Mouse (Mus musculus): ENCODE measurements at regions not wholly inside any gene's neighbourhood (a gene's known extent, or its start where the extent isn't known, plus 50 kb on each side); places are given as distances from the start of the nearest gene placed in this dataset.
"Not testable (repeated sequence)": the region's sequence is repeated elsewhere in the genome, so short reads cannot be mapped to it uniquely, and the experiment has no call there.

DNA sequence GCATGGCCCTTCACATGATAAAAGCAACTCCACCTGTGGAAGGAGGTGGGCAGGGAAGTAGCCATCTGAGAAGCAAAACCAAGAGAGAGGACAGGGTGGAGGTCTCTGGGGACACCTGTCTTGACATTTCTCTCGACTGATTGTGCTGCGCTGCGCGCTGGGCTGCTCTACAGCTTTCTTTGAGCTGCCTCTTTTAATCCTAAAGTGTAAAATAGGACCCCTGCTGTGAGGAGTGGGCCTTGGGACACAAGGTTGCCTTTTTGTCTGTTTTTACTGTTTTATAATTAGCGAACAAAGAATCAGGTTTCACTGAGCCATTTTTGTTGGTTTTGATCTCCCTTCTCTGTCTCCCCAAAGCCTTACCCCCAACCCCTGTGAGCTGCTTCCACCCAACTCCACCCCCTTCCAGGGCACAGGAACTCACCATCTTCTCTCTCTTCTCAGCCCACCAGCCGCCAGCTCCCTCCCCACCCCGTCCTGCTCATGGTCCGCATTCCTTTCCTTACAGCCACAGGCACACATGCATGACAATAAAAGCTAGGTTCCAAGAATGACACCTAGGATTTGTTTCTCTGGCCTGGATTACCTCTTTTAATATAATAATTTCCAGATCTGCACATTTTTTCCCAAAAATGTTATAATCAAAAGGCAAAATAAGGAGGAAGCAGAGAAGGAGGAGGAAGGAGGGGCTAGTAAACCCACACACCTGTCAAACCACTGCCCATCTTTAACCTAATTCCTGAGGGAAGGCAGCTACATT lies 57.3 kb downstream of the Cbln4 start:
- DNase-seq, result no peak

DNA sequence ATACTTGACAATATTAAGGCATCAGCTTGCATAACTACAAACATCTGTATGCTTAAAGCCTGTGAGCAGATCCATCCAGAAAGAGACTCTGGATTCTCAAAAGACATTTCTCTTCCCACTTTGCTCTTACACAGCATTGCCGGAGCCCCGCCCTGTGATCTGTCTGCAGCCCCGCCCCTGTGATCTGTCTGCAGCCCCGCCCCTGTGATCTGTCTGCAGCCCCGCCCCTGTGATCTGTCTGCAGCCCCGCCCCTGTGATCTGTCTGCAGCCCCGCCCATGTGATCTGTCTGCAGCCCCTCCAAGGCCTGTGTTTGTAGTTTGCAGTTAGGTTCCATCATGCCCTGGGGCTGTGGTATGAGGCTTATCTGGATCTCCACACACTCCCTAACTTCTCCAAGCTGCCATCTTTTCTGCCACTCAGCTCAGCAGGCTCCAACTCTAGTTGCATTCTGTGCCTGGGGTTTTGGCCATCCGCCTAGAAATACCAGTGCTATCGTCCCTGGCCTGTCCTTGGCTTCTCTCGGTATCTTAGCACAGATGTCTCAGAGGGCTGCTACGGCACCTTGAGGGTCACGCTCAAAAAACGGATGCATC lies 73.9 kb downstream of the Cbln4 start:
- peak in 1 of 2 experiments; percentile 5 for DNase-seq

DNA sequence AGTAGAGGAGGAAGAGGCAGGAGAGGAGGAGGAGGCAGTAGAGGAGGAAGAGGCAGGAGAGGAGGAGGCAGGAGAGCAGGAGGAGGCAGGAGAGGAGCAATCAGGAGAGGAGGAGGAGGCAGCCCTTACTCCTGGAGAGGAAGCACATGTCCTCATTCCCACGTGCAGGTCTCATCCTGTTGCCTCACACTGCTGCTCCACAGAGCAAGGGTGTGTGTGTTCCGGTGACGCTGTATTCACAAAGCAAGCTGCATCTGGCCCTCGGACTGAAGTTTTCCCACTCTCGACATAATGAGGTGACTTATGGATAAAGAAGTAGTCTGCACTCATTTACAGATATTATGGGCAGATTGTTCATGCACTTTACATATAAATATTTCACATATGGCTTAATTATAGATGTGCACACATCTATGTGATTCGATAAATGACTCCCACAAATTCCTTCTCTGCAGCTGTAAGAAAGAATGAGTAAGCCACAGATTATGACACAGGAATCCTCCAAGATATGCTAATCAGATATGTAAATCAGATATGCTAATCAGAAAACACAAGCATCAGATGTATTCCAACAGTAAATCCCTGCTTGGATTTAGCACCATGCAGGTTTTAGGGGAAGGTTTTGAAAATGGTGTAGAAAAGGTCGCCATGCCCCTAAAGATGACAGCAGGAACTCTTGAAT lies 96.6 kb downstream of the Cbln4 start:
- no peak for DNase-seq

DNA sequence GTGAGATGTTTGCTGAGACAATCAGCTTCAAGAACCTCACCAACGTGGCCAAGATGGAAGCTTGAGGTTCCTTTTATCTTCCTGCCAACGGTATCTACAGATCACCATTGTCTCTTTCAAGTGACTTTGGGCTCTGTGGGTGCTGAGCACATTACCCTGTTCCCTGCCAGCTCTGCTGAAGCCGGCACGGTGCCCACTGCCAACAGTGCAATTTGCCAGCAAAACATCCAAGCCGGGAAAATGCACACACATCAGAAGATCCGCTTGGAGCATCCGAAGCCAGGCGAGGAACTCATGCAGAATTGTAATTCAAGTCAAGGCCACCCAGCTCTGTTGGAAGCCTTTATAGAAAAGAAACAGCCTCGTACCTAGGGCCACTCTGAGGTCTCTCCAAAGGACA lies 100.6 kb downstream of the Cbln4 start:
- peak; percentile 68 to 76 for DNase-seq

DNA sequence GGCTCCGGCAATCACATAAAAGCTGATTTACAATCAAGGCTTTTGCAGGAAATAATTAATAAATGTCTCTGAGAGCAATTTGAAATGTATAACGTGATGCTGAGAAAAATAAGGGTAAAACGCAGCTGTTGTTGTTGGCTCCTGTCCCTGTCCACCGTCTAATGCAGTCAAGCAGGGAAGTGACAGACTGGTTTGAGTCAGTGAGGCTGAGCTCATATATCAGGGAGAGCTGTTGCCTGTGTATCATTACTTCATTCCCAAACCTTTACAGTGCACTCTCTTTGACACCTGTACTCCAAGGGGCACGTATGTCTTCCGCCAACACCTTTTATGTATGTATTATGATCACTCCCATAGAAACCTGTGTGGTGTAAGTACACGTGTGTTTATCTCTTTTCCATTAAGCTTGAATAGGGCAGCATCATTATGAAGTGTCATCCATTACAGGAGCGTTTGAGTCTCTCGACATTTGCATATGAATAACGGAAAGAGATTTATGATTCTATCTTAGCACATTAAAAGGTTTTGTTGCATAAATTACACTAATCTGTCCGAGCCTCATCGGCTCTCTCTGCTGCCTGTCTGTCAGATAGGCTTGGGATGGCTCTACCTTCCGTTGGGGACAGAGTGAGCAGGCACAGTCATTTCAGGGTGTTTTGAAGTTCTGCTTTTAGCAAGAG lies 107.5 kb downstream of the Cbln4 start:
- no peak for DNase-seq

DNA sequence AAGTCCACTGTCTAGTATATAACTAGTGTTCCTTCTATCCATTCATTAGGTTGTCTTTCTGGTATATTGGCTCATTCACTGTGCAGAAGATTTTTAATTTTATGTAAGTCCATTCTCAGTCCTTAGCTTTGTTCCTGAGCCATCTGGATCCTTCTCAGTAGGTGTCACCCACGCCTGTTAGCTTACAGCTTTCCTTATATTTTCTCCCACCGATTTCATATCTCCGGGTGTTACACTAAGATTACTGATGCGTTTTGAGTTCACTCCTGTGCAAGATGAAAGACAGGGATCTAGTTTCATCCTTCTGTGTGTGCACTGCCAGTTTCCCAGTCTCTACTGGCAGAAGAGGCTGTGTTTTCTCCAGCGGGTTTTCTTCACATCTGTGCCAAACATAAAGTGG lies 122.3 kb downstream of the Cbln4 start:
- DNase-seq, result no peak

DNA sequence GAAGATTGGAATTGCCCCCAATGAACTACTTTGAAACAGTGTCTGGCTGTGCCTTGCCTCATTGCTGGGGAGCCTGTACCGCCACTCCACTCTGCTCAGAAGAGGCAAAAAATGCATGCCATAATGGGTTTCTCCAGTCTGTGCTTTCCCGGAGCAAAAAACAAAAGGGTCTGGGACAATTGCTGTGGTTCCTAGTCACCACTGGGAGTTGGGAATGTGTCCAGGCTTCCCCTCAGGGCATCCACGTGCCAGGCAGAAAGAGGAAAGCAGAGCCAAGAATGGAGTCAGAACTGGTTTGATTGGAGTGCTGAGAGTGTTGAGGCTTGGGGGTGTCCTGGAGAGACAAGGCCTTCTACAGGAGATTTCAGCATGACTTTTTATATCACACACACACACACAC lies 156.0 kb downstream of the Cbln4 start:
- DNase-seq, result peak in 1 of 2 experiments; percentile 6

DNA sequence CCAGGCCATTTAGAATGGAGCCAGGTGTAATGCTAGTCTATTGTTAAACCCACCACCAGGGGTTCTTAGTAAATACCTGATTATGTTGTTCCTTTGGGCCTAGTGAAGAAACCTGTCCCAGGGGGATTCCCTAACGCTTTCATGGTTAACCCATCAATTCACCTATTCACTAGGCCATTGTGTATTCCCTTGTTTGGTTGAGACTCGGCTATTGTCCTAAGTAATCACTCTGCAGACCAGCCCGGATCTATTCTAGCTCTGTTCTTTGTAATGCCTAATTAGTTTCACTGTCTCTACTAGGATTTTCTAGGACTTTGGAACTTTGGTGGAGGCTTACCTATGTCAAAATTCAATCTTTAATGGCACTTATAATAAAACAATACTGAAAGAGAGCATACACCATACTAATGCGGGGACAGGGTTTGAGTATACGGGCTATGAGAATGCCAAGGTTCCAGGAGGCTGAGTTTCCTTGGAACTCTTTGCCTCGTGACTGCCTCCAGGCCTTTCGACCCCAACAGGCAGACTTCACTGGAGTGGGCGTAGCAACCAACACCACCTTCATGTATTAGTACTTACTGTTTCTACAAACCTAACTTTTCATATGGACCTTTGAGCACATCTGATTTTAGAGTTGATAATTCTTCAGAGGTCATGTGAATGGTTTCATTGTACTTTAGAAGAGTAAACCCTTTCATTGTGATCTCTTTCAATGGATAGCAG lies 163.9 kb downstream of the Cbln4 start:
- DNase-seq, result not testable (repeated sequence)

DNA sequence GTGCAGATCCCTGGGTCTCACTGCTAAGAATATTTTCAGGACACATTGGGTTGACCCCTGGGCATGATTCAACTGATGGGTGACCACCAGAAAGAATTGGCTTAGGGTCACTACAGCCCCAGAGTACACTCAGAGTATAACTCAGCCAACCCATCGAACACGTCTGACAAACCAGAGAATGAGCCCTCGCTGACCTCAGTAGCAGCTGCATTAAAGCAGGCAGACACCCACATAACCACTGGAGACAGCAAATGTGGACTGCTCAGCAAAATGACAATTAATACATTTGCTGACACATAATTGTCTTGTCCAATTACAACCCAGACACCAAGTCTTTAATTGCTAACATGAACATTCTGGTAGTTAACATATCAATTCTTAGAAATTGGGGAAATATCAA lies 175.7 kb downstream of the Cbln4 start:
- DNase-seq, result no peak

DNA sequence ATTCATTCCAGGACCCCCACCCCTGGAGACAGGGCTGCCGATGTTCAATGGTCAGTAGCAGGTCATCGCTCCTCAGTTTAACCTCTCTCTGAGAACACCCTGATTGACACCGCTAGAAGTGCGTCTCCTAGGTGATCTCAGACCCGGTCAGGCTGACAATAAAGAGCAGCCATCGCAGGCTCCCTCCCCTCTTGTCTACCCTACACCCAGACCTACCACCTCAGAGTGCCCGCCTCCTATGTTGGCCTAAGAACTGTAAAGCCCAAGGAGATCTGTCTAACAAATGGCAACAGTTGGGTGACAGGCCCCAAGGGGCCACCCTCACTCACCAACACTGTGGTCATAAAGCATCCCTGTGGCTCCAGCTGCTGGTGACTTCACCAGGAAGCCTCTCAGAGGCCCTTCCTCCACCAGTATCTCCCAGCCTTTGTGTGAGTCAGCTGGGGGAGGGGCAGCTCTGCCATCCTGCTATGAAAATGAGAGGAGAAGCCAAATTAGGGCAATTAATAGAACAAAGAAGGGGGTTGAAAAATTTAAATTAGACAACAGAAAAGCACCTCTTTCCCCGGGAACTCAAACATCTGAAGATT lies 178.8 kb downstream of the Cbln4 start:
- DNase-seq, result peak in 1 of 2 experiments; percentile 3

DNA sequence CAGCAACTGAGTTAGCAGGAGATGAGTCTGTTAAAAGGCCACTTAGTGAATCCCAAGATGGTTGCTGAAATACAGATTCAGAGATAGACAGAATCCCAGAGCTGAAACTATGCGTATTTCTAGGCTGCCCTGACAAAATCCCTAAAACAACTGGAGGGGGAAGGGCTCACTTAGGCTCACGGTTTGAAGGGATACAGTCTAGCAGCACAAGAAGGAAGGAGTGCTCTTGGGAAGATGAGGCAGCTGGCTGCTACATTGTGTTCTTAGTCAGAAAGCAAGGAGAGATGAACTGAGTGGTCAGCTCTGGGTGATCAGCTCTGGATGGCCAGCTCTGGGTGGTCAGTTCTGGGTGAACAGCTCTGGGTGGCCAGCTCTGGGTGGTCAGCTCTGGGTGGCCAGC lies 180.6 kb downstream of the Cbln4 start:
- DNase-seq, result no peak

DNA sequence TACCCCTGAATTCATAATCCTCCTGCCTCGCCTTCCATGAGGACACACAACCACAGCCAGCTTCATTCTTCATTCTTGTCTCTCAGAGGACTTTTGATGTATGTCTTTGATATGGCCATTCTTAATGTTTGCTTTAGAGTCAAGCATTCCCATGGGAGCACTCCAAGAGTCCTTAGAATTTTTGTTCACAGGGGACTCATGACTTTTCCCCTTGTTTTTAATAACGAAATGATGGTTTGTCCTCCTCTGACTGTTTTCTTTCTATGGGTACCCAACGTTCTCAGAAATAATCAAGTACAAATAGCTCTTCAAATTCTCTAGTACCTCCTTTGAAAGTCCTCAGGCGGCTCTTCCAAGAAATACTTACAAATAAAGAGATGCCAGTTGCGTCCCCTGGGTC lies 184.4 kb downstream of the Cbln4 start:
- DNase-seq, result no peak

DNA sequence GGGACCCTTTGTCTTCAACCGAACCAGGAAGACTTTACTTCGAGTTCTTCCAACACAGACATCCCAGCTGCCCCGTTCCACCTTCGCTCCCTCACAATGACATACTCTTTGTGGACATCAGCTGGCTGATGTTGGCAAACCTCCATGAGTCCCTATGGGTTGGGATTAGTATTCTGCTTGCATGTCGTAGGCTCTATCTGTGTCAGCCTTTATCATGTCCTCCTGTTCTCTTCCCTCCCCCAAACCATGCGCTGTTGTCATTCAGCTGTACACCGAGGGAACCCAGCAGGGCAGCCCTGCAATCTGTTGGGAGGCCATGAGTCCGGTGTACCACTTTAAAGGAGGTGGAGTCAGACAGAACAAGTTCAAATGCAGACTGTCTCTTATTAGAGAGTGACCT lies 186.8 kb downstream of the Cbln4 start:
- DNase-seq, result peak in 1 of 2 experiments; percentile 5

DNA sequence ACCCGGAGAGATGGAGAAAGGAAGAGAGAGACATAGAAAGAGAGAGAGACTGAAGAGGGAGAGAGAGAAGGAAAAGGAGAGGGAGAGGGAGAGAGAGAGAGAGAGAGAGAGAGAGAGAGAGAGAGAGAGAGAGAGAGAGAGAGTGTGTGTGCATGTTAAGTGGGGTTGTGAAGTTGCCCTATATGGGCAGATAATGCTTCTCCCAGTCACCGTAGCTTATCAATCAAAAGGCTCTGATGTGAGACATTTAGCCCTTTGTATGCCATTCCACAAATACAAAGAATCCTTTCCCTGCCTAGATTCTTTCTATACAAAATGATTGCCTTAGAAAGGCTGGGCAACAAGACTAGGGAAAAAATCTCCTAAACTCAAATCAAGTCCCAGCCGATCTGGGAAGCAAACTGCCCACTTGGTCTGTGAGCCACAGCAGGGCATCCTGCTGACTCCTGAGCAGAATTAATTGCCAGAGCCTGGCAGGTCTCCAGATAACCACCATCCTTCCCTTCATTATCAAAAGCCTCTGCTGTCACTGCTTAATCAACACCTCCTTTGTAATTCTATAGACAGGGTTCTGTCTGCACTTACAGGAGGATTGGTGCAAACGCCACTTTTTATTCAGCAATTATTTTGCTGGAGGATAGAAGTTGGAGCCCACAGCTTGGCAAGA lies 196.3 kb downstream of the Cbln4 start:
- peak; percentile 12 to 49 for DNase-seq

DNA sequence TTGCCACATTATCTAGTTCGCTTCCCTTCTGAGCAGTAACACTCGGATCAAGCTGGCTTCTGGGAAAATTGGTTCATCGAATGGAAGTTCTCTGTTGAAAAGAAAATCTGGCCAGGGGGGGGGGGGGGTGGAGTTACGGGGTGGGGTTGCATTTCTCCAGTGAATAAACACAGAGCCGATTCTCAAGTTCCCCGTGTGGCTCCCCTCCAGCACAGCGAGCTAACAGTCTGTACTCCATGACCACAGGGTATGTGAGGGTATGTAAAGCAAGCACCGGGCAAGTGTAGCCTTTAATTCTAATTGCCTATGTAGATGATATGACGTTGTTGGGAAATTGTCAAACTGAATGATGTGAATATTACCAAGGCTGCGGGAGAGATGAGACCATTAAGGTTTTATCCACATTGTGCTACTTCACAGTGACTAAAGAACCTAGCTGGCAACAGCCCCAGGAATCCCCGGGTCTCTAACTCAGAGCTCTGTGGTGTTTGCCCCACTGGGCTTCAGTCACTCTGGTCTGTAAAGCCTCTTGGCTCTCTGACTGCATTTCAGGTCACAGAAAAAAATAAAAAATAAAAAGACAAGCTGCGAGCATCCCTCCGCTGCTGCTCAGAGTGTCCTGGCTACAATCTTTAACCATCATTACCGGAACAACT lies 203.1 kb downstream of the Cbln4 start:
- DNase-seq, result peak in 1 of 2 experiments; percentile 14

DNA sequence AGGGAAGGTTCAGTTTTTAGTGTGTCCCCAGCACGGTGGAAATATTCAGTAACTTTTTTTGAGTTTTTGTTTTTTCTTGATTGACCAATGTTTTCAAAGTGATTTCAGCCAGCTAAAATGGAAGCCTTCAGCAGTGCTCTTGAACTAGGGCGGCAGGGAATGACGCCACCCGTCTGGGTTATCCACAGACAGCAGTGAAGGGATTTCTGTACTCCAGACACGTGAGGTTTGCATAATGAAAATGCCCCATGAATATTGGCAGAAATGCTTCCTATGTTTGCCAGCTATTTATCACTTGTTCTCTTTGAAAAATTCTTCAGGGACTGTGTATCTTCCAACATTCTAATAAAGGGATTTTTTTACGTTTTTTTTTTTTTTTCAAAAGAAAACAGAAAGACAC lies 221.1 kb downstream of the Cbln4 start:
- no peak for DNase-seq

DNA sequence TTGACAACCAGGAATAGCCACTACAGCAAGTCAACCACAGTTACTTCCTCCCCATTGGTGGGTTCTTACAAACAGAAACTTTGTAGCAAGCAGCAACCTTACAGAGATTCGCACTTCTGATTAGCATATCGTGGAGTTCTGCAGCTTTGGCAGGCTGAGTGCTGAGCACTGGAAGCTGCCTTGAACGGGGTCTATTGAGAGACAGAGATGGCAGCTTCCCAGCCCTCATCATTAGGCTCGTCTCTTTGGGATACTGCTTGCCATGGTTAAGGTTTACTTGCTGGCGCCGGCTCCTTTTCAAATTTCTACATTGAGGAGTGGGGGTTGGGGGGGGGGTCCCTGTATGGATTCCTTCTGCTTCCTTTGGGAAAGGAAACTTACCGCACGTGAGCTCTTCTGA lies 224.8 kb downstream of the Cbln4 start:
- DNase-seq, result no peak

DNA sequence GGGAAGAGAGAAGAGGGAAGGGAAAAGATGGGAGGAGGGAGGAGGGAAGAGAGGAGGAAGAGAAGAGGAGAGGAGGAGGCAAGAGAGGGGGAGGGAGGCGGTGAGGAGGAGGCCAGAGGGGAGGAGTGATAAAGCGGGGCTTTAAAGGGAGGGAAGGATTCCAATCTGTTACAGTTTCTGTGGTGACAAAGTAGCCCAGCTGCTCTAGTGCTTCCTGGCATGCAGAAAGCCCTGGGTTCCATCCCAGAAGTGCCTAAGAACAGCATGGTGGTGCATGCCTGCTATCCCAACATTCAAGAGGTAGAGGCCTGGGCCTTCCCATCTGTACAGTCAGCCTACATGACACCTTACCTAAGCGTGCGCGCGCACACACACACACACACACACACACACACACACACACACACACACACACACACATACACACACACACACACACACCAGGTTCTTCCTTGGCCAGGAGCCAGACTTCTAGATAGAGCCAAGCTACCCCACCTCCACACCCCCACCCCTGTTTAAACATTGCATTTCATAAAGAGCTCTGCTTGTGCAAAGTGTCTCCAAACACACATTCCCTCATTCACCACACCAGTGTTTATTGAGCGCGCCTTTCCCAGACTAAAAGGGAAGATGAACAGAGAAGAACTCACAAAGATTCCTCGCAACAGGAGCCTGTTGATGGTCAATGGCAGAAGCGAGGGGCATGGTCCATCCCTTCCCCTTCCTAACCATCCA lies 226.4 kb downstream of the Cbln4 start:
- no peak for DNase-seq

DNA sequence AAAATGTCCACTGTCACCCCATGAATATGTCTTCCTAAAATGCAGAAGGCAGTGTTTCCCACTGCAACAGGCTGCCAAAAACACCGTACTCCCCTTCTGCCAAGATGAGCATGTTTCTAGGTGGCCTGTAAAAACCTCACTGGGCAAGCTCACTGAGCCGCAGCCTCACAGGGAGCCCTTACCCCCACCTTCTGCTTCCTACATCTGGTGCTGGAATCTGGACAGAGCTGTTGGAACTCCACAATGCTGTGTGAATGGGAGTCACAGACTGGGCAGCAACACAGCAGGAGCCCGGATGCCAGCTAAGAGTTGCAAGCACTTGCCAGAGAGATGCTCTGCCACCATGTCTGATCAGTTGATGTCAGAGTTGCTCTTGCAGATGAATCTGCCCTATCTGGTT lies 230.6 kb downstream of the Cbln4 start:
- no peak for DNase-seq

DNA sequence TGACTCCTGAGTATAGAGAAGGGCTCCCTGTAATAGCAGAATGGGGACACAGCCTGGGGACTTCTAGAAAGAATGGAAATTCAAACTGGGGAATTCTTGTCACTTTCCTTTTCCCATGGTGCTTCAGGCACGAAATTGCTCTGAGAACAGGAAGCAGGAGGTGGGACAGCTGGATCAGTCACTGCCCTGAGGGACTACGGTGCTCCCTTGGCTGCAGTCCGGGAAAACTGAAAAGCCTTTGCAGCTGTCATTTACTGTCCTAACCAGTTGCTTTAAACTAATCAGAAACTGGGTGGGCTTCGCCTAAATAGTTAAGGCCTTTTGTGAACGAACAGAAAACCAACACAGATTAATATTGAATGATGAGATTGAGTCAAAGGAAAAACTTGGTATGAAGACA lies 237.9 kb downstream of the Cbln4 start:
- DNase-seq, result peak in 1 of 2 experiments; percentile 12
